Mouse (Mus musculus) E14TG2a.4 (cell line): ENCODE results near the gene Kmt5b.

Experiments used
- CTCF ChIP-seq: conservative IDR thresholded peaks from 2 replicates; pipeline ENCODE4 v1.5.1; 2014; ENCODE audit warnings: low read length
- POU5F1 ChIP-seq: IDR thresholded peaks from 2 replicates; pipeline ENCODE4 v1.6.1; 2014; ENCODE audit warnings: low read length, borderline replicate concordance

GRCm38 (mm10) chr19:3844836-3845235 is 77.6 kb downstream of the Kmt5b start:
- no peak for TF ChIP-seq CTCF
- TF ChIP-seq POU5F1 = no peak
